26 mouse cellular contexts compared by ENCODE assay signal in the genomic region with DNA sequence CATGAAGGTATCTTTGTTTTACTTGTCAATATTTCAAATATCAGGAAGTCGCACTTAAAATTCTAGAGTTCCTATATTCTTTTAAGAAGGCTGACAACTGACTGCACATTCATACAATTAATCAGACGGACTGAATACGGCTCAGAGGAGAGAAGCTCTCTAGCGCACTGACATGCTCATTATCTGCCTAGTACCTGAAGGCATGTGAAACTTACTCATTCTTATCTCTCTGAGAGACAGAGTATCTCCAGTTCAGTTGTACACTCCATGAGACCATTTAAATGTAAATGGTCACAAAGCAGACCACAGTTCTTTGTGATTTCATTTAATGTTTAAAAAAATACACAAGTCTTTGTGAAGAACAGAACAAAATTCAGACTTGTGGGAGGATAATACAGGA. TPM values are rescaled to one million over a fixed set of nuclear protein-coding genes. Genes with fewer than 3 reads are reported as not detected.
DNase-seq lines count a peak whose midpoint lies in the region; ATAC-seq lines count a peak whose summit lies in the region.
"Had no signal": no experiment of that assay in that cellular context is flagged by ENCODE, and none has a peak within 500 bp of the region (broad histone marks: within the 10 kb centered on the region; RNA-seq: fewer than 3 reads in every experiment).

No protein-coding gene starts in this region.

- H3K27ac ChIP-seq in hindbrain, embryonic 13.5 days, result no peak overlapping the region
- H3K27ac ChIP-seq in hindbrain, embryonic 10.5 days, result no peak overlapping the region
- no peak overlapping the region for H3K27ac ChIP-seq in midbrain, embryonic 16.5 days (ENCODE audit: low read length)
- no peak overlapping the region for H3K27ac ChIP-seq in midbrain, embryonic 11.5 days (ENCODE audit: low read depth, low read length)
- peak overlapping the region; percentile 64; the same call in 1 of the 2 replicates for H3K27ac ChIP-seq in liver, embryonic 12.5 days
- H3K27ac ChIP-seq: heart, embryonic 15.5 days; stomach, embryonic 15.5 days had no signal

- no peaks in the 10 kb centered on the region for H3K36me3 ChIP-seq in hindbrain, embryonic 13.5 days
- no peaks in the 10 kb centered on the region for H3K36me3 ChIP-seq in hindbrain, embryonic 10.5 days
- no peaks in the 10 kb centered on the region for H3K36me3 ChIP-seq in midbrain, embryonic 16.5 days (ENCODE audit: control insufficient read depth, insufficient read depth, low read length)
- no peaks in the 10 kb centered on the region for H3K36me3 ChIP-seq in midbrain, embryonic 11.5 days (ENCODE audit: control insufficient read depth, insufficient read depth, low read length)
- no peaks in the 10 kb centered on the region for H3K36me3 ChIP-seq in liver, embryonic 12.5 days
- H3K36me3 ChIP-seq: heart, embryonic 15.5 days; stomach, embryonic 15.5 days had no signal

- peaks cover 30% of the 10 kb centered on the region for H3K4me1 ChIP-seq in hindbrain, embryonic 13.5 days (replicated peaks)
- peaks cover 26% of the 10 kb centered on the region for H3K4me1 ChIP-seq in hindbrain, embryonic 10.5 days (replicated peaks)
- H3K4me1 ChIP-seq in midbrain, embryonic 16.5 days (ENCODE audit: control insufficient read depth, insufficient read depth, low read length), result peaks cover 17% of the 10 kb centered on the region
- peaks cover 10% of the 10 kb centered on the region; the same call in 1 of the 2 replicates for H3K4me1 ChIP-seq in midbrain, embryonic 11.5 days (ENCODE audit: control insufficient read depth, insufficient read depth, low read length)
- peaks cover 22% of the 10 kb centered on the region for H3K4me1 ChIP-seq in liver, embryonic 12.5 days

- H3K27me3 ChIP-seq in hindbrain, embryonic 13.5 days, result 0 out of 2 replicates have a peak, but pooled peaks cover 4% of the 10 kb centered on the region
- H3K27me3 ChIP-seq in hindbrain, embryonic 10.5 days (ENCODE audit: insufficient read depth, poor library complexity, severe bottlenecking), result 0 out of 2 replicates have a peak, but pooled peaks cover 4% of the 10 kb centered on the region
- H3K27me3 ChIP-seq in midbrain, embryonic 16.5 days (ENCODE audit: control insufficient read depth, insufficient read depth, low read depth, low read length), result no peaks in the 10 kb centered on the region
- H3K27me3 ChIP-seq in midbrain, embryonic 11.5 days (ENCODE audit: control insufficient read depth, insufficient read depth, low read length), result no peaks in the 10 kb centered on the region
- no peaks in the 10 kb centered on the region for H3K27me3 ChIP-seq in liver, embryonic 12.5 days (replicated peaks)
- H3K27me3 ChIP-seq: heart, embryonic 15.5 days; Patski; stomach, embryonic 15.5 days had no signal

- no peak overlapping the region for H3K4me3 ChIP-seq in hindbrain, embryonic 13.5 days
- H3K4me3 ChIP-seq in hindbrain, embryonic 10.5 days, result no peak overlapping the region
- H3K4me3 ChIP-seq in midbrain, embryonic 16.5 days (ENCODE audit: low read depth, low read length), result no peak overlapping the region; the same call in 1 of the 2 replicates
- H3K4me3 ChIP-seq in midbrain, embryonic 11.5 days (ENCODE audit: low read depth, low read length), result no peak overlapping the region
- 0 out of 2 replicates have a peak overlapping the region, but pooled peaks have one; percentile 89 for H3K4me3 ChIP-seq in liver, embryonic 12.5 days
- H3K4me3 ChIP-seq: stomach, embryonic 15.5 days had no signal

- H3K4me2 ChIP-seq in hindbrain, embryonic 13.5 days, result peak overlapping the region; percentile 78; the same call in 1 of the 2 replicates
- H3K4me2 ChIP-seq in midbrain, embryonic 16.5 days (ENCODE audit: low read length), result peak overlapping the region; percentile 75
- H3K4me2 ChIP-seq in midbrain, embryonic 11.5 days, result no peak overlapping the region
- peak overlapping the region; percentile 97 for H3K4me2 ChIP-seq in liver, embryonic 12.5 days

- 55% methylated on average over 4 of the region's 4 CpGs for WGBS in hindbrain, embryonic 13.5 days
- 83% methylated on average over 4 of the region's 4 CpGs for WGBS in hindbrain, embryonic 10.5 days
- WGBS in midbrain, embryonic 16.5 days, result 60% methylated on average over 4 of the region's 4 CpGs
- 79% methylated on average over 4 of the region's 4 CpGs for WGBS in midbrain, embryonic 11.5 days
- WGBS in liver, embryonic 12.5 days (ENCODE audit: insufficient replicate concordance), result 31% methylated on average over 4 of the region's 4 CpGs

- no peak overlapping the region for H3K9ac ChIP-seq in hindbrain, embryonic 13.5 days
- no peak overlapping the region for H3K9ac ChIP-seq in midbrain, embryonic 16.5 days (ENCODE audit: low read depth, low read length)
- no peak overlapping the region for H3K9ac ChIP-seq in midbrain, embryonic 11.5 days (ENCODE audit: low read length)
- H3K9ac ChIP-seq in liver, embryonic 12.5 days, result no peak overlapping the region; the same call in 1 of the 2 replicates
- H3K9ac ChIP-seq: heart, embryonic 15.5 days; lung, embryonic 14.5 days; stomach, embryonic 15.5 days had no signal

- no peaks in the 10 kb centered on the region for H3K9me3 ChIP-seq in hindbrain, embryonic 13.5 days
- H3K9me3 ChIP-seq in hindbrain, embryonic 10.5 days, result no peaks in the 10 kb centered on the region
- H3K9me3 ChIP-seq in midbrain, embryonic 16.5 days (replicated peaks; ENCODE audit: control insufficient read depth, low read length, poor library complexity, severe bottlenecking), result no peaks in the 10 kb centered on the region
- no peaks in the 10 kb centered on the region for H3K9me3 ChIP-seq in midbrain, embryonic 11.5 days (ENCODE audit: control insufficient read depth, low read length)
- H3K9me3 ChIP-seq in liver, embryonic 12.5 days (replicated peaks), result no peaks in the 10 kb centered on the region
- H3K9me3 ChIP-seq: heart, embryonic 15.5 days; stomach, embryonic 15.5 days had no signal

- ATAC-seq in hindbrain, embryonic 13.5 days (ENCODE audit: low FRiP score), result no peak
- no peak for ATAC-seq in midbrain, embryonic 16.5 days
- ATAC-seq in midbrain, embryonic 11.5 days (ENCODE audit: low FRiP score), result no peak
- ATAC-seq in liver, embryonic 12.5 days, result peak; percentile 51
- peak; percentile 50 for ATAC-seq in megakaryocyte-erythroid progenitor cell, adult 5-6 weeks (replicated peaks; ENCODE audit: low FRiP score, low TSS enrichment, poor library complexity, severe bottlenecking)
- ATAC-seq: intestine, embryonic 16.5 days; Patski had no signal

- no peak for DNase-seq in hindbrain, embryonic 10.5 days (ENCODE audit: low spot score)
- DNase-seq in midbrain, embryonic 11.5 days (ENCODE audit: low spot score, missing footprints), result no peak
- no peak for DNase-seq in MN1 (ENCODE audit: low spot score)
- DNase-seq: adrenal gland, adult 8-10 months; cerebellum, adult 9-10 months; gastrocnemius, postnatal 10 days; heart, adult 11 months; heart, postnatal 4 days; kidney, postnatal 4 days; layer of hippocampus, adult 9-11 months; lung, embryonic 14.5 days; lung, postnatal 36 days had no signal

RNA-seq across cellular contexts. Expression of a gene that starts 1.8 kb away (rescaled TPM):
- 64.2 and 68.7 TPM in 2 replicates for polyA plus RNA-seq in hindbrain, embryonic 13.5 days (2015; fragmentation: Nextera tagmentation; extraction: Ambion mirVana)
- 27.5 and 30.2 TPM in 2 replicates for polyA plus RNA-seq in hindbrain, embryonic 10.5 days (2016; fragmentation: Nextera tagmentation; extraction: Ambion mirVana)
- 85.7 and 86.2 TPM in 2 replicates for polyA plus RNA-seq in midbrain, embryonic 16.5 days (2015; fragmentation: Nextera tagmentation; extraction: Ambion mirVana)
- polyA plus RNA-seq in midbrain, embryonic 11.5 days (2014; fragmentation: Nextera tagmentation; extraction: Ambion mirVana), result 37.4 and 39.6 TPM in 2 replicates
- polyA plus RNA-seq in liver, embryonic 12.5 days (2016; fragmentation: Nextera tagmentation; extraction: Ambion mirVana), result 11.2 and 11.7 TPM in 2 replicates
- 14.8 and 15.4 TPM in 2 replicates for total RNA-seq in megakaryocyte-erythroid progenitor cell, adult 5-6 weeks (2014; fragmentation: Nextera tagmentation)
- 15.8 and 23.2 TPM in 2 replicates for total RNA-seq in megakaryocyte-erythroid progenitor cell, adult 5-6 weeks (2017)

RNA-seq across cellular contexts. Expression of a gene that starts 20.9 kb away (rescaled TPM):
- polyA plus RNA-seq in hindbrain, embryonic 13.5 days (2015; fragmentation: Nextera tagmentation; extraction: Ambion mirVana), result not detected in 2 replicates
- polyA plus RNA-seq in hindbrain, embryonic 10.5 days (2016; fragmentation: Nextera tagmentation; extraction: Ambion mirVana), result not detected in 2 replicates
- not detected in 2 replicates for polyA plus RNA-seq in midbrain, embryonic 16.5 days (2015; fragmentation: Nextera tagmentation; extraction: Ambion mirVana)
- not detected in 2 replicates for polyA plus RNA-seq in midbrain, embryonic 11.5 days (2014; fragmentation: Nextera tagmentation; extraction: Ambion mirVana)
- polyA plus RNA-seq in liver, embryonic 12.5 days (2016; fragmentation: Nextera tagmentation; extraction: Ambion mirVana), result not detected in 2 replicates
- not detected in 2 replicates for total RNA-seq in megakaryocyte-erythroid progenitor cell, adult 5-6 weeks (2014; fragmentation: Nextera tagmentation)
- total RNA-seq in megakaryocyte-erythroid progenitor cell, adult 5-6 weeks (2017), result not detected in 2 replicates
- total RNA-seq: adrenal gland, adult 8-10 months; gastrocnemius, postnatal 10 days; heart, postnatal 4 days; left cerebral cortex, adult 8-10 months had no signal
- polyA plus RNA-seq: C2C12; cortical plate, adult 2 months; intestine, embryonic 16.5 days; kidney, embryonic 14.5 days; limb, embryonic 11.5 days; lung, embryonic 14.5 days; myocyte; Patski; stomach, embryonic 15.5 days had no signal

Comparison
In these comparisons a context has a peak if more than half of its experiments do, and no peak if none do; other contexts are left out.
1. ATAC-seq: peak in liver, embryonic 12.5 days (single experiment) and megakaryocyte-erythroid progenitor cell, adult 5-6 weeks (single experiment); none in hindbrain, embryonic 13.5 days (single experiment), midbrain, embryonic 16.5 days (single experiment) and midbrain, embryonic 11.5 days (single experiment).